Mouse (Mus musculus): ENCODE measurements around the gene Smyd4.

- no peak for TF ChIP-seq USF2 (IDR thresholded peaks at IDR 0.05; ENCODE audit: borderline replicate concordance in 1 of 2, insufficient read depth in 1 of 2, low read depth in 1 of 2, low read length in 2 of 2)
- no peak for TF ChIP-seq TBP (IDR thresholded peaks at IDR 0.05; ENCODE audit: low read depth, low read length)
- no peak for TF ChIP-seq CTCF (IDR thresholded peaks at IDR 0.05 in 2 of 3, conservative IDR thresholded peaks at IDR 0.05 in 1 of 3; ENCODE audit: control insufficient read depth in 1 of 3, insufficient read depth in 1 of 3, low read depth in 2 of 3, low read length in 3 of 3, poor library complexity in 1 of 3, severe bottlenecking in 1 of 3)
- no peak for TF ChIP-seq USF1 (IDR thresholded peaks at IDR 0.05; ENCODE audit: low read depth, low read length)
- no peak for TF ChIP-seq MYB (IDR thresholded peaks at IDR 0.05; ENCODE audit: low read depth, low read length)
- TF ChIP-seq MAFK (IDR thresholded peaks at IDR 0.05; ENCODE audit: borderline replicate concordance, low read depth, low read length), result no peak
- TF ChIP-seq POLR2A (IDR thresholded peaks at IDR 0.05; ENCODE audit: control insufficient read depth in 1 of 2, insufficient read depth in 1 of 2, low read depth in 1 of 2, low read length in 2 of 2, poor library complexity in 1 of 2), result no peak
- no peak for TF ChIP-seq ZNF384 (IDR thresholded peaks at IDR 0.05; ENCODE audit: low read depth, low read length)
- TF ChIP-seq EP300 (IDR thresholded peaks at IDR 0.05; ENCODE audit: low read depth in 1 of 2, low read length in 2 of 2), result no peak
- no peak for TF ChIP-seq JUND (IDR thresholded peaks at IDR 0.05; ENCODE audit: low read depth, low read length)
- no peak for TF ChIP-seq BHLHE40 (IDR thresholded peaks at IDR 0.05; ENCODE audit: borderline replicate concordance, low read depth, low read length)
- no peak for TF ChIP-seq CHD1 (IDR thresholded peaks at IDR 0.05; ENCODE audit: low read depth, low read length)
- no peak for TF ChIP-seq HCFC1 (IDR thresholded peaks at IDR 0.05; ENCODE audit: low read depth, low read length)
- TF ChIP-seq ETS1 (IDR thresholded peaks at IDR 0.05; ENCODE audit: low read depth, low read length), result no peak
These were observed 67.8 kb downstream of the Smyd4 start for GRCm38 (mm10) chr11:75415994-75416393.
